Mouse (Mus musculus): ENCODE measurements around the gene Grid2. TPM values are rescaled to one million over a fixed set of nuclear protein-coding genes. Genes with fewer than 3 reads are reported as not detected.

The Grid2 gene
- total RNA-seq (2014; rRNA removed) (not detected in 2 replicates), polyA plus RNA-seq (2012; rRNA removed) (not detected in 2 replicates)

GRCm38 (mm10) chr6:63255826-63256555 is at the start of gene Grid2:
Gene Grid2, plus strand, starts transcription at chr6:63255876.
- TF ChIP-seq POLR2A (IDR thresholded peaks at IDR 0.05; ENCODE audit: extremely low read depth, insufficient read depth, low read length) = no peak
- no peak for TF ChIP-seq CTCF (IDR thresholded peaks at IDR 0.05; ENCODE audit: low read depth, low read length)
- WGBS = 2% methylated on average over 69 of the region's 71 CpGs
- no peaks in the 10 kb centered on the region for H3K36me3 ChIP-seq (ENCODE audit: control insufficient read depth, insufficient read depth, low read length)
- H3K27me3 ChIP-seq (ENCODE audit: control insufficient read depth, insufficient read depth, low read length) = peaks cover 11% of the 10 kb centered on the region; the same call in 1 of the 2 replicates
- H3K27ac ChIP-seq (replicated peaks; ENCODE audit: insufficient read depth, low read depth, low read length) = no peak within 1 kb of the TSS
- H3K79me2 ChIP-seq (ENCODE audit: control insufficient read depth, insufficient read depth, low read length) = no peaks in the 10 kb centered on the region
- H3K9ac ChIP-seq (ENCODE audit: low read depth, low read length) = no peak within 1 kb of the TSS
- H3K4me3 ChIP-seq (ENCODE audit: insufficient read depth, low read depth, low read length) = no peak within 1 kb of the TSS
- no peaks in the 10 kb centered on the region for H3K4me1 ChIP-seq (ENCODE audit: control insufficient read depth, insufficient read depth, low read length)
- DNase-seq (ENCODE audit: extremely low read depth, low read depth, low spot score) = no peak

GRCm38 (mm10) chr6:63250738-63251137 is 4.9 kb upstream of the Grid2 start:
- H3K4me1 ChIP-seq (ENCODE audit: control insufficient read depth, insufficient read depth, low read length) = no peaks in the 10 kb centered on the region
- no peaks in the 10 kb centered on the region for H3K36me3 ChIP-seq (ENCODE audit: control insufficient read depth, insufficient read depth, low read length)
- H3K27ac ChIP-seq (replicated peaks; ENCODE audit: insufficient read depth, low read depth, low read length) = no peak overlapping the region
- no peak for DNase-seq (ENCODE audit: extremely low read depth, low read depth, low spot score)
- H3K4me3 ChIP-seq (ENCODE audit: insufficient read depth, low read depth, low read length) = no peak overlapping the region
- no peak for TF ChIP-seq CTCF (IDR thresholded peaks at IDR 0.05; ENCODE audit: low read depth, low read length)
- TF ChIP-seq POLR2A (IDR thresholded peaks at IDR 0.05; ENCODE audit: extremely low read depth, insufficient read depth, low read length) = no peak
- no peak overlapping the region for H3K9ac ChIP-seq (ENCODE audit: low read depth, low read length)
- H3K27me3 ChIP-seq (ENCODE audit: control insufficient read depth, insufficient read depth, low read length) = no peaks in the 10 kb centered on the region; the same call in 1 of the 2 replicates
- H3K79me2 ChIP-seq (ENCODE audit: control insufficient read depth, insufficient read depth, low read length) = no peaks in the 10 kb centered on the region

GRCm38 (mm10) chr6:63256556-63257405 is 1.1 kb downstream of the Grid2 start:
- Histone ChIP-seq H3K4me3 (ENCODE audit: insufficient read depth, low read depth, low read length) (no peak overlapping the region), H3K9ac (ENCODE audit: low read depth, low read length) (no peak overlapping the region)

GRCm38 (mm10) chr6:63257406-63257845 is 1.8 kb downstream of the Grid2 start:
- no peak for DNase-seq (ENCODE audit: extremely low read depth, low read depth, low spot score)
- Histone ChIP-seq H3K79me2 (ENCODE audit: control insufficient read depth, insufficient read depth, low read length) (no peaks in the 10 kb centered on the region), H3K9ac (ENCODE audit: low read depth, low read length) (no peak overlapping the region), H3K27ac (replicated peaks; ENCODE audit: insufficient read depth, low read depth, low read length) (no peak overlapping the region), H3K36me3 (ENCODE audit: control insufficient read depth, insufficient read depth, low read length) (no peaks in the 10 kb centered on the region), H3K4me1 (ENCODE audit: control insufficient read depth, insufficient read depth, low read length) (no peaks in the 10 kb centered on the region), H3K27me3 (ENCODE audit: control insufficient read depth, insufficient read depth, low read length) (peaks cover 11% of the 10 kb centered on the region; the same call in 1 of the 2 replicates), H3K4me3 (ENCODE audit: insufficient read depth, low read depth, low read length) (no peak overlapping the region)
- WGBS = 1% methylated on average over 41 of the region's 42 CpGs
- TF ChIP-seq CTCF (IDR thresholded peaks at IDR 0.05; ENCODE audit: low read depth, low read length) = no peak
- no peak for TF ChIP-seq POLR2A (IDR thresholded peaks at IDR 0.05; ENCODE audit: extremely low read depth, insufficient read depth, low read length)

More at GRCm38 (mm10) chr6:63256556-63257405, 1.1 kb downstream of the Grid2 start:
- no peak for DNase-seq (ENCODE audit: extremely low read depth, low read depth, low spot score)
- WGBS = 1% methylated on average over 49 of the region's 49 CpGs
- H3K4me1 ChIP-seq (ENCODE audit: control insufficient read depth, insufficient read depth, low read length) = no peaks in the 10 kb centered on the region
- H3K79me2 ChIP-seq (ENCODE audit: control insufficient read depth, insufficient read depth, low read length) = no peaks in the 10 kb centered on the region
- no peak overlapping the region for H3K27ac ChIP-seq (replicated peaks; ENCODE audit: insufficient read depth, low read depth, low read length)
- H3K27me3 ChIP-seq (ENCODE audit: control insufficient read depth, insufficient read depth, low read length) = peaks cover 11% of the 10 kb centered on the region; the same call in 1 of the 2 replicates
- H3K36me3 ChIP-seq (ENCODE audit: control insufficient read depth, insufficient read depth, low read length) = no peaks in the 10 kb centered on the region
- TF ChIP-seq CTCF (IDR thresholded peaks at IDR 0.05; ENCODE audit: low read depth, low read length) (no peak), POLR2A (IDR thresholded peaks at IDR 0.05; ENCODE audit: extremely low read depth, insufficient read depth, low read length) (no peak)

GRCm38 (mm10) chr6:63257876-63258275 is 2.2 kb downstream of the Grid2 start:
- H3K4me3 ChIP-seq (ENCODE audit: insufficient read depth, low read depth, low read length) = no peak overlapping the region
- H3K36me3 ChIP-seq (ENCODE audit: control insufficient read depth, insufficient read depth, low read length) = no peaks in the 10 kb centered on the region
- no peak for DNase-seq (ENCODE audit: extremely low read depth, low read depth, low spot score)
- no peak for TF ChIP-seq CTCF (IDR thresholded peaks at IDR 0.05; ENCODE audit: low read depth, low read length)
- no peak for TF ChIP-seq POLR2A (IDR thresholded peaks at IDR 0.05; ENCODE audit: extremely low read depth, insufficient read depth, low read length)
- WGBS = 4% methylated on average over 11 of the region's 11 CpGs
- no peak overlapping the region for H3K9ac ChIP-seq (ENCODE audit: low read depth, low read length)
- H3K79me2 ChIP-seq (ENCODE audit: control insufficient read depth, insufficient read depth, low read length) = no peaks in the 10 kb centered on the region
- H3K27me3 ChIP-seq (ENCODE audit: control insufficient read depth, insufficient read depth, low read length) = peaks cover 11% of the 10 kb centered on the region; the same call in 1 of the 2 replicates
- H3K4me1 ChIP-seq (ENCODE audit: control insufficient read depth, insufficient read depth, low read length) = no peaks in the 10 kb centered on the region
- no peak overlapping the region for H3K27ac ChIP-seq (replicated peaks; ENCODE audit: insufficient read depth, low read depth, low read length)
